Mouse (Mus musculus): ENCODE measurements around the gene Kalrn. TPM values are rescaled to one million over a fixed set of nuclear protein-coding genes. Genes with fewer than 3 reads are reported as not detected.

The Kalrn gene
- polyA plus RNA-seq, 1 experiment from 2014 or later: 43.9 TPM

DNA sequence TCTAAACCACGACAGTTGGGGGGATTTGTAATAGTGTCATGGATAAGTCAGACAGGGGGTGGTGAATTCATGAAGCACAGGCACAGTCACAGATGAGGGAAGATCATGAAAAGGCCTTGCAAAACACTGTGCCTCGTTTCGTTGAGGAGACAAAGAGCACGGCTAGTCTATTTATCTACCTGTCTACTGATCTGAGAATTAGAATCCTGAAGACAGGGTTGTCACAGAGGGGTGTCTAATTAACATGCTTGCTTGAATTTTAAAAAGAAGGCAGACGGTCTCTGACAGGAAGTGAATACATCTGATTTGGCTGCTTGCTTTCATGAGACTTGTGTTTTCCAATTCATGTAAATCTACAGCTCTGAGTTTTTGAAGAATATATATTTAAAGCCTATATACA lies 52.3 kb downstream of the Kalrn start:
- peak; percentile 50 for ATAC-seq

DNA sequence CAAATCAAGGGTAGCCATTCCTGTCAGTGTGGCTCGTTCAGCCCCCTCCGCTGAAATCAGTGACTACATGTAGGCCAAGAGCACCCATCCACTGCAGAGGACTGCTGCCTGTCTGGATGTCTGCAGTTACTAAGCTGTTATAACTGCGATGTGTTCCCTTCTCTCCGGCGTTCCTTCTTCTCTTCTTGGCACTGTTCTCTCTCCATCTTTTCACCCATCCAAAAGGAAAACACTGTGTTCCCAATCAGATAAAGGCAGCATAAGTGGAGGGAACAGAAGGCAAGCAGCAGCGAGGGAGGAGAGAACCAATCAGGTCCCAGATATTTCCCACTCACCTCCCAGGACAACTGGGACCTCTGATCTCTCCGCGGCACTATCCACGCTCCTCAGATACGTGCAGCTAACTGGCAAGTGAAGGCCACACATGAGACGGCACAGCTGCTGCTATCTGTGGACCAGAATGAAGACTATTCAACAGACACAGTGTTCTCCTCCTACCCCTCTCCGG lies 56.4 kb downstream of the Kalrn start:
- peak overlapping the region; percentile 13; the same call in 1 of the 2 replicates for H3K4me2 ChIP-seq (ENCODE audit: low read length)
- H3K4me1 ChIP-seq (replicated peaks; ENCODE audit: control insufficient read depth, insufficient read depth, low read length): peaks cover 68% of the 10 kb centered on the region
- peak; percentile 27 for ATAC-seq
- H3K36me3 ChIP-seq (ENCODE audit: control insufficient read depth, insufficient read depth): no peaks in the 10 kb centered on the region
- no peak overlapping the region for H3K9ac ChIP-seq (replicated peaks; ENCODE audit: low read depth, low read length)
- H3K4me3 ChIP-seq (replicated peaks; ENCODE audit: low read length): no peak overlapping the region
- 35% methylated on average over 12 of the region's 12 CpGs for WGBS
- no peaks in the 10 kb centered on the region for H3K9me3 ChIP-seq (ENCODE audit: control insufficient read depth, low read length)
- H3K27ac ChIP-seq (ENCODE audit: low read length): peak overlapping the region; percentile 84
- H3K27me3 ChIP-seq (replicated peaks; ENCODE audit: control insufficient read depth, insufficient read depth, low read length): no peaks in the 10 kb centered on the region

More for the DNA sequence above, 52.3 kb downstream of the Kalrn start:
- Histone ChIP-seq H3K27ac (ENCODE audit: low read length) (peak overlapping the region; percentile 83), H3K9me3 (ENCODE audit: control insufficient read depth, low read length) (no peaks in the 10 kb centered on the region), H3K4me1 (replicated peaks; ENCODE audit: control insufficient read depth, insufficient read depth, low read length) (peaks cover 41% of the 10 kb centered on the region), H3K9ac (replicated peaks; ENCODE audit: low read depth, low read length) (no peak overlapping the region), H3K27me3 (replicated peaks; ENCODE audit: control insufficient read depth, insufficient read depth, low read length) (no peaks in the 10 kb centered on the region), H3K4me2 (ENCODE audit: low read length) (no peak overlapping the region), H3K36me3 (ENCODE audit: control insufficient read depth, insufficient read depth) (no peaks in the 10 kb centered on the region), H3K4me3 (replicated peaks; ENCODE audit: low read length) (no peak overlapping the region)
- WGBS: 9% methylated on average over 5 of the region's 5 CpGs

DNA sequence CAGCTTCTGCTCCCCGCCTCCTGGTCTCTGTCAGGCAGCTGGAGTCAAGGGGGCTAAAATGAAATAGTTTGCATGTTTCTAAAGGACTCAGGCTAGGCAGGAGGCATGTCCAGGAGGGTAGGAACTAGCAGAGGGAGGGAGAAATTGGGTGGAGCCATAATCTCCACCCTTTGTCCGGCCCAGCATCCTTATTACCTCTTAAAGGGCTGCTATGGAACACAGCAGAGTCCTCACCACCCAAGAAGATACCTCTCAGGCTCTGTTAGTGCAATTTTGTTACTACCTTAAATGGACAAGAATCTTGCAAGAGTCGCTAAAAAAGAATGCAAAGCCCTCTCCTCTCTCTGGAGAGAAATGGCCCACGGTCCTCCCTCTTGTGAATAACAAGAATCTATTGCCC lies 57.8 kb downstream of the Kalrn start:
- Histone ChIP-seq H3K27me3 (replicated peaks; ENCODE audit: control insufficient read depth, insufficient read depth, low read length) (no peaks in the 10 kb centered on the region), H3K27ac (ENCODE audit: low read length) (no peak overlapping the region), H3K4me3 (replicated peaks; ENCODE audit: low read length) (no peak overlapping the region), H3K36me3 (ENCODE audit: control insufficient read depth, insufficient read depth) (no peaks in the 10 kb centered on the region), H3K4me2 (ENCODE audit: low read length) (no peak overlapping the region), H3K9ac (replicated peaks; ENCODE audit: low read depth, low read length) (no peak overlapping the region), H3K9me3 (ENCODE audit: control insufficient read depth, low read length) (no peaks in the 10 kb centered on the region), H3K4me1 (replicated peaks; ENCODE audit: control insufficient read depth, insufficient read depth, low read length) (peaks cover 71% of the 10 kb centered on the region)
- ATAC-seq: no peak
- WGBS: 88% methylated on average over 4 of the region's 4 CpGs

DNA sequence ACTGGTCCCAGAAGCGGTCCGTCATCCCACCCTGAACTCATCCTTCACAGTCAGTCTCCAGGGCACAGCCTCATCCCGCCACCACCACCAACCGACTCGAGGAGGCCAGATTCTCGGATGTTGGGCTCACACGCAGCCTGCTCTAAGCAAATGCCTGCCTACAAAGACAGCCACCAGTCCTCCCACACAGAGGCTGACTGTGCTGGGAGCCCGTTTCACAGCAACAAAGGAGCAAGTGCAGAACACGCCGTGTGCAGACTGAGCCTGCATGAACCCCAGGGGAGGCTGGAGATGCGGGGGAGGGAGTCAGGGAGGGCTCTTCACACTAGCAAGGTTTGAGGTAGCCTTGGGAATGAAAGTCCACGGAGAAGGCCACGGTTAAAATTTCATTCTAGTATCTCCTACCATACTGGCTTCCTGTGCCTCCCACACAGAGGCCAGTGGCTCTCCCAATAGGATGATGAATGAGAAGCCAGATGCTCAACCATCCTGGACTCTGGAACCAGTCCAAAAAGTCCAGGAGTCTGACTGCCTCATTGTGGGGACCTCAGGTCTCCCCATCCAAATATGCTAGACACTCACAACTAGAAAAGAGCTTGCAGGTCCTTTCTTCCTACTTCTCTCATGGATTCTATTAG lies 59.3 kb downstream of the Kalrn start:
- H3K4me2 ChIP-seq (ENCODE audit: low read length): no peak overlapping the region
- no peak overlapping the region for H3K27ac ChIP-seq (ENCODE audit: low read length)
- 48% methylated on average over 13 of the region's 13 CpGs for WGBS
- no peaks in the 10 kb centered on the region for H3K36me3 ChIP-seq (ENCODE audit: control insufficient read depth, insufficient read depth)
- peak; percentile 69 for ATAC-seq
- H3K4me3 ChIP-seq (replicated peaks; ENCODE audit: low read length): no peak overlapping the region
- H3K4me1 ChIP-seq (replicated peaks; ENCODE audit: control insufficient read depth, insufficient read depth, low read length): peaks cover 73% of the 10 kb centered on the region
- 0 out of 2 replicates have a peak overlapping the region, but pooled peaks have one; percentile 7 for H3K9ac ChIP-seq (replicated peaks; ENCODE audit: low read depth, low read length)
- no peaks in the 10 kb centered on the region for H3K27me3 ChIP-seq (replicated peaks; ENCODE audit: control insufficient read depth, insufficient read depth, low read length)
- H3K9me3 ChIP-seq (ENCODE audit: control insufficient read depth, low read length): no peaks in the 10 kb centered on the region

DNA sequence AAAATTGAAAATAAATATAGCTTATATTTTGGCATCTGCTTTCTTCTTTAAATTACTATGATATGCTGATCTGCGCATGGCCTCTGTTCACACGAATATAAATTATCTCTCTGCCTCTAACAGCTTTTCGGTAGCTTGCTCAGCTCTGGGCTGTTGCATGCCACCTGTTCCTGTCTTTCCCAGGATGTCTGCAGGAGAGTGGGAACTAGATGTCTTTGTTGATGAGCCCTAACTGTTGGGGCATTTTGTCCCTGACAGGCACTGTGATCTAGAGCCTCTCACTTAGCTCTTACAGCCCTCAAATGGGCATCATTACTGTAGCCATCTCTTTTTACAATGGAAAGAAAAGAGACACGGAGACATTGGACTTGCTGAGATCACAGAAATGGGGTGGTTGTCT lies 61.0 kb downstream of the Kalrn start:
- no peaks in the 10 kb centered on the region for H3K27me3 ChIP-seq (replicated peaks; ENCODE audit: control insufficient read depth, insufficient read depth, low read length)
- peak overlapping the region; percentile 66 for H3K27ac ChIP-seq (ENCODE audit: low read length)
- no peaks in the 10 kb centered on the region for H3K36me3 ChIP-seq (ENCODE audit: control insufficient read depth, insufficient read depth)
- no peaks in the 10 kb centered on the region for H3K9me3 ChIP-seq (ENCODE audit: control insufficient read depth, low read length)
- no peak for ATAC-seq
- no peak overlapping the region for H3K4me3 ChIP-seq (replicated peaks; ENCODE audit: low read length)
- peak overlapping the region; percentile 27; the same call in 1 of the 2 replicates for H3K4me2 ChIP-seq (ENCODE audit: low read length)
- H3K9ac ChIP-seq (replicated peaks; ENCODE audit: low read depth, low read length): no peak overlapping the region
- H3K4me1 ChIP-seq (replicated peaks; ENCODE audit: control insufficient read depth, insufficient read depth, low read length): peaks cover 60% of the 10 kb centered on the region
- WGBS: 56% methylated on average over 4 of the region's 4 CpGs

DNA sequence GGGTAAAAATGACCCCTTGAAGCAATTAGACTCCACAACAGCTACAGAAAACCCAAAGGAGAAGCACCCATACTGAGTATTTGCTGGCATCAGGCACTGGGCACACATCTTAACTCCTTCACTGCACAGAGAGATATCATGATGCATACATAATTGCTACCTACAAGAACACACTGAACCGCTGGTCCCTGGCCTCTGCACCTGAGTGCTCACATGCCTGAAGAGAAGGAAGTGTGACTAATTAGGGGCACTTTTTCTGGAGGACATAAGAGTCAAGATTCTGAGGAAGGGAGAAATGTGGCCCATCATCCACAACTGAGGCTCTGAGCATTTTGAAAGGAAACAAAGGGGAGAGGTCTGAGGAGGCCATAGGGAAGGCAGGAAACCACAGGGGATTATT lies 65.2 kb downstream of the Kalrn start:
- Histone ChIP-seq H3K9ac (replicated peaks; ENCODE audit: low read depth, low read length) (no peak overlapping the region), H3K27me3 (replicated peaks; ENCODE audit: control insufficient read depth, insufficient read depth, low read length) (no peaks in the 10 kb centered on the region), H3K4me3 (replicated peaks; ENCODE audit: low read length) (no peak overlapping the region), H3K36me3 (ENCODE audit: control insufficient read depth, insufficient read depth) (no peaks in the 10 kb centered on the region), H3K4me1 (replicated peaks; ENCODE audit: control insufficient read depth, insufficient read depth, low read length) (peaks cover 28% of the 10 kb centered on the region), H3K9me3 (ENCODE audit: control insufficient read depth, low read length) (no peaks in the 10 kb centered on the region), H3K4me2 (ENCODE audit: low read length) (no peak overlapping the region), H3K27ac (ENCODE audit: low read length) (no peak overlapping the region)
- WGBS: 75% methylated on average over 1 of the region's 1 CpGs
- no peak for ATAC-seq

DNA sequence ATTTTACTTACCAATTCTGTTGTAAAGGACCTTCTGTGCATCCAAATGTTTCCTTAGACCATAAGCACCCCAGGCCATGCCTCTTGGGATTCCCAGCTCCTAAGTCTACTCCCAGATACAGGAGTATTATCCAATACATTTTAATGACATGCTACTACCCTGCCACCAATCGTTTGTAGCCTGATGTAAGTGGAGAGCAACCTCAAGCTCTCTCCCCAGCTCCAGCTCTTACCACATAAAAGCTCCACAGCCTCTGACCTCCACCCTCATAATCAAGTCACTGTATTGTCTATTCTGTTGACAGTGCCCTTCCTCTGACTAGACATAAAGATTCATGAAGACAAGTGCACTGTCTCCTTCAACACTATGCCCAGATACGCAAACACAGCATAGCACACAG lies 67.3 kb downstream of the Kalrn start:
- ATAC-seq: no peak
- 88% methylated on average over 2 of the region's 2 CpGs for WGBS
- Histone ChIP-seq H3K4me3 (replicated peaks; ENCODE audit: low read length) (no peak overlapping the region), H3K9me3 (ENCODE audit: control insufficient read depth, low read length) (no peaks in the 10 kb centered on the region), H3K4me2 (ENCODE audit: low read length) (no peak overlapping the region), H3K9ac (replicated peaks; ENCODE audit: low read depth, low read length) (no peak overlapping the region), H3K36me3 (ENCODE audit: control insufficient read depth, insufficient read depth) (no peaks in the 10 kb centered on the region), H3K4me1 (replicated peaks; ENCODE audit: control insufficient read depth, insufficient read depth, low read length) (peaks cover 14% of the 10 kb centered on the region), H3K27me3 (replicated peaks; ENCODE audit: control insufficient read depth, insufficient read depth, low read length) (no peaks in the 10 kb centered on the region), H3K27ac (ENCODE audit: low read length) (no peak overlapping the region)

DNA sequence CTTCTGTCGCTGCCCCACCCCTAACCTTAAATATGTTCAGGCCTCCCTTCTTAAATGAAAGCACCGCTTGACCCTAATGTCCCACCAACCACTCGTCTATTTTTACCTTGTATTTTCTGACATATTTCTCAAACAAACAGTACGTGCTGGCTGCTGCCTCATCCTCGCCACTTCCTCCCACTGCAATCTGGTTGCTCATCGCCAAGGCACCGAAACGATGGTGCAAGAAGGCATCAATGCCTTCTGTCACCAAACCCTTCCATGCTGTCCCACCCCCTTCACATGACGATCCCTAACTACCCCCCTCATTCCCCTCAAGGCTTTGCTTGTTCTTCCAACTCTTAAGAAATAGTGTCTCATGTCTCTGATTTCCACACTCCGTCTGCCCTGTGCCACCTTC lies 69.1 kb downstream of the Kalrn start:
- no peak overlapping the region for H3K4me2 ChIP-seq (ENCODE audit: low read length)
- H3K4me1 ChIP-seq (replicated peaks; ENCODE audit: control insufficient read depth, insufficient read depth, low read length): peaks cover 7% of the 10 kb centered on the region; the same call in 1 of the 2 replicates
- no peak overlapping the region for H3K27ac ChIP-seq (ENCODE audit: low read length)
- H3K9ac ChIP-seq (replicated peaks; ENCODE audit: low read depth, low read length): no peak overlapping the region
- no peaks in the 10 kb centered on the region for H3K9me3 ChIP-seq (ENCODE audit: control insufficient read depth, low read length)
- 0 out of 2 replicates have a peak, but pooled peaks have one; percentile 26 for ATAC-seq
- H3K36me3 ChIP-seq (ENCODE audit: control insufficient read depth, insufficient read depth): no peaks in the 10 kb centered on the region
- no peak overlapping the region for H3K4me3 ChIP-seq (replicated peaks; ENCODE audit: low read length)
- WGBS: 82% methylated on average over 10 of the region's 10 CpGs
- H3K27me3 ChIP-seq (replicated peaks; ENCODE audit: control insufficient read depth, insufficient read depth, low read length): no peaks in the 10 kb centered on the region

DNA sequence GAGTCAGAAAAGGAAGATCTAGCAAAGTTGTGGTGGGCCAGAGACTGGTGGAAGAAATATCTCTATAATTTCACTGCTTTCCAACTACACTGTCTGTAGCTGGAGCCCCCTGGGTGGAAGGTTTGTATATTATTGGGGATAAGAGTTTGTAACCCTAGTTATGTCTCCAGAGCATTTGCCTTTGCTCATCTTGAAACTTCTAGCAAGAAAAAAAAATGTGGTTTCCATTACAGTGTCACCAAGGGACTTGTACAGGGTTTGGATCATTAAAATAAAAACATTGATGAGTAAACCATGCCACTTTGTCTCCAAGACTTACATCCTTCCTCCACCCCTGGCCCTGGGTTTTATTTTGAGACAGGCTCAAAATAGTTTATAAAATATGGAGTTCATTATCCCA lies 71.2 kb downstream of the Kalrn start:
- no peak overlapping the region for H3K27ac ChIP-seq (ENCODE audit: low read length)
- no peak overlapping the region for H3K4me3 ChIP-seq (replicated peaks; ENCODE audit: low read length)
- H3K4me1 ChIP-seq (replicated peaks; ENCODE audit: control insufficient read depth, insufficient read depth, low read length): peaks cover 5% of the 10 kb centered on the region; the same call in 1 of the 2 replicates
- no peaks in the 10 kb centered on the region for H3K9me3 ChIP-seq (ENCODE audit: control insufficient read depth, low read length)
- H3K36me3 ChIP-seq (ENCODE audit: control insufficient read depth, insufficient read depth): no peaks in the 10 kb centered on the region
- H3K4me2 ChIP-seq (ENCODE audit: low read length): no peak overlapping the region
- H3K27me3 ChIP-seq (replicated peaks; ENCODE audit: control insufficient read depth, insufficient read depth, low read length): no peaks in the 10 kb centered on the region
- no peak for ATAC-seq
- H3K9ac ChIP-seq (replicated peaks; ENCODE audit: low read depth, low read length): no peak overlapping the region
